Mouse (Mus musculus) embryonic facial prominence, embryonic 11.5 days (tissue): Measurements from ENCODE around the gene Ociad2. TPM values are rescaled to one million over a fixed set of nuclear protein-coding genes. Genes with fewer than 3 reads are reported as not detected.

Experiments
- ATAC-seq: fragments of 200-750 bp; cut with Nextera tagmentation; replicated peaks from 2 replicates; pipeline ENCODE4 v1.8.0; 2017; ENCODE audit warnings: low read depth; ENCODE audit not compliant: insufficient number of reproducible peaks, low FRiP score, low TSS enrichment
- DNase-seq: peaks from one replicate; pipeline ENCODE4 v3.0.0-alpha.2; 2015; ENCODE audit warnings: low spot score
- H3K27ac ChIP-seq: fragments of 300-500 bp; sonication (generic); replicated peaks from 2 replicates; pipeline ENCODE4 v1.5.1; 2014; ENCODE audit warnings: mild to moderate bottlenecking, low read depth, low read length, control low read depth
- H3K27me3 ChIP-seq: fragments of 300-500 bp; sonication (generic); 2 replicates; pipeline ENCODE4 v1.6.1; 2014; ENCODE audit warnings: mild to moderate bottlenecking, low read length, moderate library complexity, mixed read lengths; ENCODE audit not compliant: control insufficient read depth, insufficient read depth
- H3K36me3 ChIP-seq: fragments of 300-500 bp; sonication (generic); replicated peaks from 2 replicates; pipeline ENCODE4 v1.6.1; 2014; ENCODE audit warnings: low read depth, mild to moderate bottlenecking, low read length, moderate library complexity, mixed read lengths; ENCODE audit not compliant: control insufficient read depth, insufficient read depth
- H3K4me1 ChIP-seq: fragments of 300-500 bp; sonication (generic); 2 replicates; pipeline ENCODE4 v1.6.1; 2014; ENCODE audit warnings: low read length, mixed read lengths; ENCODE audit not compliant: control insufficient read depth, insufficient read depth
- H3K4me2 ChIP-seq: fragments of 300-500 bp; sonication (generic); 2 replicates; pipeline ENCODE4 v1.6.1; 2014; ENCODE audit warnings: low read depth, mild to moderate bottlenecking, control low read depth, low read length, moderate library complexity
- H3K4me3 ChIP-seq: fragments of 300-500 bp; sonication (generic); 2 replicates; pipeline ENCODE4 v1.5.1; 2014; ENCODE audit warnings: low read depth, low read length, control low read depth
- H3K9ac ChIP-seq: fragments of 300-500 bp; sonication (generic); replicated peaks from 2 replicates; pipeline ENCODE4 v1.6.1; 2014; ENCODE audit warnings: mild to moderate bottlenecking, control low read depth, low read length
- H3K9me3 ChIP-seq: fragments of 300-500 bp; sonication (generic); replicated peaks from 2 replicates; pipeline ENCODE4 v1.6.1; 2016; ENCODE audit warnings: mild to moderate bottlenecking, low read length, inconsistent platforms, mixed read lengths; ENCODE audit not compliant: control insufficient read depth
- WGBS: fragments of 180-500 bp; shearing (Covaris S2); extraction: QIAGEN DNeasy Blood & Tissue Kit; methylation state at CpG from one replicate; pipeline ENCODE4 v1.1.7; 2014; 5-methylcytosine and 5-hydroxymethylcytosine counted together
- polyA plus RNA-seq: library from polyadenylated mRNA; unstranded; fragments of >200 nt; fragmentation: Nextera tagmentation; extraction: Ambion mirVana; gene quantifications from 2 replicates; pipeline ENCODE4 v1.2.1, GENCODE M21; 2014

Ociad2 gene
- polyA plus RNA-seq, 1 experiment from 2014 or later, result 12.7 TPM

- no peaks in the 10 kb centered on the region for H3K4me1 ChIP-seq
- no peaks in the 10 kb centered on the region for H3K36me3 ChIP-seq
- DNase-seq, result no peak
- no peak overlapping the region for H3K27ac ChIP-seq
- no peaks in the 10 kb centered on the region for H3K9me3 ChIP-seq
- WGBS, result 45% methylated on average over 4 of the region's 4 CpGs
- H3K9ac ChIP-seq, result no peak overlapping the region
- H3K4me2 ChIP-seq, result no peak overlapping the region
- H3K27me3 ChIP-seq, result no peaks in the 10 kb centered on the region
- H3K4me3 ChIP-seq, result no peak overlapping the region
- ATAC-seq, result no peak
These were observed 60.9 kb downstream of the Ociad2 start for GRCm38 (mm10) chr5:73279732-73280566.

GRCm38 (mm10) chr5:73279190-73279589 is 61.6 kb downstream of the Ociad2 start:
- whole genome bisulfite sequencing, result 61% methylated on average over 10 of the region's 10 CpGs

DNA sequence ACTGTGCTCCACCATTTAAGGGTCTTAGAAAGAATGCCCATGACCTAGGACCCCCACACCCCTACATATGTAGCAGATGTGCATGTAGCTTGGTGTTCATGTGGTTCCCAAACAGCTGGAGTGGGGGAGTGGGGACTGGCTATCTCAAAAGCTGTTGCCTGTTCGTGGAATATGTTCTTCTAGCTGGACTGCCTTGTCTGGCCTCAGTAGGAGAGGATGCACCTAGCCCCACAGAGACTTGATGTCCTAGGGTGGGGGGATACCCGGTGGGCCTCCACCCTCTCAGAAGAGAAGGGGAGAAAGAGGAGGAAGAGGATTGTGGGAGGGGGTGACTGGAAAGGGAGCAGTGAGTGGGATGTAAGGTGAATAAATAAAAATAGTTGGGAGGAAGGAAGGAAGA is 65.9 kb downstream of the Ociad2 start:
- ATAC-seq (no peak), DNase-seq (no peak)
- no peaks in the 10 kb centered on the region for H3K4me1 ChIP-seq
- no peaks in the 10 kb centered on the region for H3K27me3 ChIP-seq
- no peaks in the 10 kb centered on the region for H3K36me3 ChIP-seq
- H3K4me3 ChIP-seq, result no peak overlapping the region
- H3K27ac ChIP-seq, result no peak overlapping the region
- no peak overlapping the region for H3K4me2 ChIP-seq
- whole genome bisulfite sequencing, result 79% methylated on average over 2 of the region's 2 CpGs
- H3K9me3 ChIP-seq, result no peaks in the 10 kb centered on the region
- H3K9ac ChIP-seq, result no peak overlapping the region

More at GRCm38 (mm10) chr5:73279190-73279589, 61.6 kb downstream of the Ociad2 start:
- ATAC-seq, result no peak
- DNase-seq, result no peak
- Histone ChIP-seq H3K9me3 (no peaks in the 10 kb centered on the region), H3K27ac (no peak overlapping the region), H3K4me3 (no peak overlapping the region), H3K4me2 (no peak overlapping the region), H3K9ac (no peak overlapping the region), H3K27me3 (no peaks in the 10 kb centered on the region), H3K36me3 (no peaks in the 10 kb centered on the region), H3K4me1 (no peaks in the 10 kb centered on the region)

DNA sequence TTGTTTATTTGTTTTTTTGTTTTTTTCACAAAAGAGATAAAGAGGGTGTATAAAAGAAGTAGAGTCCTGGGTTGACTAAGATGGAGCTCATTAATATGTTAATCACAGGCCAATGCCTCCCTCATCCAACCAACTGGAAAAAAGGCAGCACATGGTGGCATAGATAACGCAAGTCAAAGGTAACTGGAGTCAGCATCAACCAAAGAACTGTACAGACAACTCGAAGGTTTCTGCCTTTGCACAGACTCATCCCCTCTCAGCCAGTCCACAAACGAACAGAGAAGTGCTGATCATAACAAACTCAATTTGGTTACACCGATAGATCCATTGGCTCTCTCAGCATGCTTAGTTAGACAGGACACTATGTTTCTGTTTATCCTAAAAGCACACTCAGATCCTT is 67.7 kb downstream of the Ociad2 start:
- 78% methylated on average over 4 of the region's 4 CpGs for WGBS
- H3K4me2 ChIP-seq, result no peak overlapping the region
- no peak overlapping the region for H3K27ac ChIP-seq
- no peak overlapping the region for H3K4me3 ChIP-seq
- no peaks in the 10 kb centered on the region for H3K9me3 ChIP-seq
- no peak for ATAC-seq
- DNase-seq, result no peak
- H3K27me3 ChIP-seq, result no peaks in the 10 kb centered on the region
- H3K9ac ChIP-seq, result no peak overlapping the region
- no peaks in the 10 kb centered on the region for H3K36me3 ChIP-seq
- no peaks in the 10 kb centered on the region for H3K4me1 ChIP-seq

Other genes starting within 250 kb of the Ociad2 start
- 25.7 and 27.4 TPM in 2 replicates for gene Fryl, start 84.4 kb downstream of the Ociad2 start, polyA plus RNA-seq
- gene Ociad1, start 48.2 kb downstream of the Ociad2 start, polyA plus RNA-seq, result 158 and 160 TPM in 2 replicates
- 0.14 TPM in 1 of 2 replicates, not detected in the other for gene Cwh43, start 65.0 kb upstream of the Ociad2 start, polyA plus RNA-seq
- gene Dcun1d4, start 140.0 kb upstream of the Ociad2 start, polyA plus RNA-seq, result 63.5 and 68.3 TPM in 2 replicates